Mouse (Mus musculus) splenic B cell, adult 2 months (primary cell): ENCODE measurements around the gene Hsp90b1.

Experiments used
- DNase-seq: peaks from one replicate; pipeline ENCODE4 v3.0.0-alpha.2; 2011; ENCODE audit warnings: low read depth, low spot score
- H3K27me3 ChIP-seq: 2 replicates; pipeline ENCODE4 v1.6.1; 2012; ENCODE audit warnings: mild to moderate bottlenecking, low read length, moderate library complexity, mixed read lengths; ENCODE audit not compliant: control insufficient read depth, poor library complexity, insufficient read depth, severe bottlenecking
- H3K36me3 ChIP-seq: 2 replicates; pipeline ENCODE4 v1.6.1; 2012; ENCODE audit warnings: mild to moderate bottlenecking, low read length, moderate library complexity, mixed read lengths; ENCODE audit not compliant: control insufficient read depth, poor library complexity, insufficient read depth, severe bottlenecking

Gene Hsp90b1

GRCm38 (mm10) chr10:86705318-86705921 lies at the start of gene Hsp90b1, which contains the start of gene Ttc41:
Gene Hsp90b1, minus strand, starts transcription at chr10:86705509.
Gene Ttc41, plus strand, starts transcription at chr10:86705811.
- H3K36me3 ChIP-seq, result peaks cover 11% of the 10 kb centered on the region; the same call in 1 of the 2 replicates
- peak; percentile 99 for DNase-seq
- H3K27me3 ChIP-seq, result no peaks in the 10 kb centered on the region

- no peak for DNase-seq
Measured at GRCm38 (mm10) chr10:86744306-86744705, 39.0 kb upstream of the Hsp90b1 start.

GRCm38 (mm10) chr10:86742918-86743317 lies 37.6 kb upstream of the Hsp90b1 start:
- no peaks in the 10 kb centered on the region for H3K27me3 ChIP-seq
- DNase-seq, result no peak
- no peaks in the 10 kb centered on the region for H3K36me3 ChIP-seq

More at GRCm38 (mm10) chr10:86744306-86744705, 39.0 kb upstream of the Hsp90b1 start:
- Histone ChIP-seq H3K27me3 (no peaks in the 10 kb centered on the region), H3K36me3 (no peaks in the 10 kb centered on the region)

- no peaks in the 10 kb centered on the region for H3K36me3 ChIP-seq
- peak; percentile 42 for DNase-seq
- H3K27me3 ChIP-seq, result no peaks in the 10 kb centered on the region
Measured at GRCm38 (mm10) chr10:86735036-86735435, 29.7 kb upstream of the Hsp90b1 start.

GRCm38 (mm10) chr10:86731500-86731863 lies 26.2 kb upstream of the Hsp90b1 start:
- DNase-seq, result no peak
- Histone ChIP-seq H3K36me3 (no peaks in the 10 kb centered on the region), H3K27me3 (no peaks in the 10 kb centered on the region)

- DNase-seq, result peak; percentile 87
- Histone ChIP-seq H3K27me3 (no peaks in the 10 kb centered on the region), H3K36me3 (no peaks in the 10 kb centered on the region)
Measured at GRCm38 (mm10) chr10:86730823-86731499, 25.7 kb upstream of the Hsp90b1 start.

- no peak for DNase-seq
- Histone ChIP-seq H3K36me3 (no peaks in the 10 kb centered on the region), H3K27me3 (no peaks in the 10 kb centered on the region)
Measured at GRCm38 (mm10) chr10:86728176-86728575, 22.9 kb upstream of the Hsp90b1 start.

GRCm38 (mm10) chr10:86727548-86727980 lies 22.3 kb upstream of the Hsp90b1 start:
- H3K27me3 ChIP-seq, result no peaks in the 10 kb centered on the region
- peak; percentile 75 for DNase-seq
- H3K36me3 ChIP-seq, result no peaks in the 10 kb centered on the region

GRCm38 (mm10) chr10:86712156-86712555 lies 6.8 kb upstream of the Hsp90b1 start:
- Histone ChIP-seq H3K27me3 (no peaks in the 10 kb centered on the region), H3K36me3 (no peaks in the 10 kb centered on the region)
- no peak for DNase-seq

GRCm38 (mm10) chr10:86707134-86707533 lies 1.8 kb upstream of the Hsp90b1 start:
- peak; percentile 30 for DNase-seq
- no peaks in the 10 kb centered on the region for H3K27me3 ChIP-seq
- peaks cover 3% of the 10 kb centered on the region; the same call in 1 of the 2 replicates for H3K36me3 ChIP-seq

- Histone ChIP-seq H3K36me3 (peaks cover 9% of the 10 kb centered on the region; the same call in 1 of the 2 replicates), H3K27me3 (no peaks in the 10 kb centered on the region)
- peak; percentile 94 for DNase-seq
Measured at GRCm38 (mm10) chr10:86705922-86706752, 828 bp upstream of the Hsp90b1 start.

- peaks cover 11% of the 10 kb centered on the region; the same call in 1 of the 2 replicates for H3K36me3 ChIP-seq
- no peaks in the 10 kb centered on the region for H3K27me3 ChIP-seq
- DNase-seq, result peak; percentile 56
Measured at GRCm38 (mm10) chr10:86704589-86705191, 619 bp downstream of the Hsp90b1 start.

- H3K27me3 ChIP-seq, result no peaks in the 10 kb centered on the region
- no peak for DNase-seq
- H3K36me3 ChIP-seq, result peaks cover 17% of the 10 kb centered on the region
Measured at GRCm38 (mm10) chr10:86704141-86704540, 1.2 kb downstream of the Hsp90b1 start.

GRCm38 (mm10) chr10:86703375-86703774 lies 1.9 kb downstream of the Hsp90b1 start:
- no peaks in the 10 kb centered on the region for H3K27me3 ChIP-seq
- DNase-seq, result no peak

More at GRCm38 (mm10) chr10:86703375-86703774, 1.9 kb downstream of the Hsp90b1 start:
- H3K36me3 ChIP-seq, result peaks cover 18% of the 10 kb centered on the region
